Mouse (Mus musculus) C2C12 (cell line): ENCODE data around the gene Zfp451. TPM values are rescaled to one million over a fixed set of nuclear protein-coding genes. Genes with fewer than 3 reads are reported as not detected.

Source experiments
- H3K27me3 ChIP-seq: one replicate; pipeline ENCODE4 v1.6.1; 2011; ENCODE audit not compliant: control insufficient read depth, insufficient read depth, insufficient read length
- H3K36me3 ChIP-seq: one replicate; pipeline ENCODE4 v1.6.1; 2011; ENCODE audit not compliant: control insufficient read depth, insufficient read depth
- H3K4me3 ChIP-seq: one replicate; pipeline ENCODE4 v1.5.1; 2011; ENCODE audit warnings: mild to moderate bottlenecking, control low read depth; ENCODE audit not compliant: poor library complexity, insufficient read depth, severe bottlenecking
- H3K79me2 ChIP-seq: one replicate; pipeline ENCODE4 v1.6.1; 2011; ENCODE audit not compliant: control insufficient read depth, insufficient read depth
- H3K79me3 ChIP-seq: one replicate; pipeline ENCODE4 v1.6.1; 2011; ENCODE audit warnings: low read depth, control low read depth
- H3ac ChIP-seq: one replicate; pipeline ENCODE3; 2011; ENCODE audit warnings: low read depth; ENCODE audit not compliant: control insufficient read depth, insufficient read length
- CEBPB ChIP-seq: IDR thresholded peaks from one replicate; pipeline ENCODE4 v1.6.1; 2011; ENCODE audit warnings: low read depth, mild to moderate bottlenecking, control low read depth, moderate library complexity
- CTCF ChIP-seq: IDR thresholded peaks from one replicate; pipeline ENCODE4 v1.5.1; 2011; ENCODE audit not compliant: control insufficient read depth, insufficient read depth, insufficient read length
- FOSL1 ChIP-seq: IDR thresholded peaks from one replicate; pipeline ENCODE4 v1.8.0; 2011; ENCODE audit warnings: mild to moderate bottlenecking, low read length; ENCODE audit not compliant: poor library complexity, insufficient read depth, severe bottlenecking
- MAX ChIP-seq: IDR thresholded peaks from one replicate; pipeline ENCODE4 v1.6.1; 2011; ENCODE audit warnings: mild to moderate bottlenecking, control low read depth
- MYOD1 ChIP-seq: IDR thresholded peaks from one replicate; pipeline ENCODE4 v1.6.1; 2011; ENCODE audit warnings: low read depth; ENCODE audit not compliant: control insufficient read depth, insufficient read length
- MYOG ChIP-seq: IDR thresholded peaks from one replicate; pipeline ENCODE4 v1.6.1; 2011; ENCODE audit not compliant: control insufficient read depth, insufficient read length; ENCODE audit errors: extremely low read depth
- USF1 ChIP-seq: IDR thresholded peaks from one replicate; pipeline ENCODE4 v1.6.1; 2011; ENCODE audit warnings: low read depth, mild to moderate bottlenecking, control low read depth, moderate library complexity
- polyA plus RNA-seq: library from polyadenylated mRNA; unstranded; fragments of >200 nt; fragmentation: generic; extraction: Trizol; gene quantifications from one replicate; pipeline ENCODE4 v1.2.1, GENCODE M21; 2012; ENCODE audit warnings: missing spikeins

Zfp451 gene
- polyA plus RNA-seq, 1 experiment = 5.3 TPM

- TF ChIP-seq FOSL1 (no peak), USF1 (no peak), MYOG (no peak), MAX (no peak), MYOD1 (no peak), CTCF (no peak)
- H3ac ChIP-seq = no peak overlapping the region
- no peaks in the 10 kb centered on the region for H3K79me2 ChIP-seq
- H3K27me3 ChIP-seq = no peaks in the 10 kb centered on the region
- no peak overlapping the region for H3K4me3 ChIP-seq
- H3K79me3 ChIP-seq = no peaks in the 10 kb centered on the region
- peaks cover 50% of the 10 kb centered on the region for H3K36me3 ChIP-seq
Measured at GRCm38 (mm10) chr1:33776175-33776611, 38.2 kb downstream of the Zfp451 start.

GRCm38 (mm10) chr1:33772106-33772505 lies 42.3 kb downstream of the Zfp451 start:
- TF ChIP-seq USF1 = no peak
- no peak for TF ChIP-seq MYOD1
- no peak for TF ChIP-seq FOSL1
- TF ChIP-seq CEBPB = no peak
- TF ChIP-seq MYOG = no peak
- no peak for TF ChIP-seq MAX
- no peak for TF ChIP-seq CTCF
- peaks cover 44% of the 10 kb centered on the region for H3K36me3 ChIP-seq

GRCm38 (mm10) chr1:33771621-33772020 lies 42.8 kb downstream of the Zfp451 start:
- no peak for TF ChIP-seq USF1
- no peaks in the 10 kb centered on the region for H3K27me3 ChIP-seq
- H3K36me3 ChIP-seq = peaks cover 43% of the 10 kb centered on the region
- no peak overlapping the region for H3K4me3 ChIP-seq
- H3ac ChIP-seq = no peak overlapping the region
- H3K79me2 ChIP-seq = no peaks in the 10 kb centered on the region
- no peaks in the 10 kb centered on the region for H3K79me3 ChIP-seq

More at GRCm38 (mm10) chr1:33772106-33772505, 42.3 kb downstream of the Zfp451 start:
- Histone ChIP-seq H3K79me2 (no peaks in the 10 kb centered on the region), H3K27me3 (no peaks in the 10 kb centered on the region), H3ac (no peak overlapping the region), H3K4me3 (no peak overlapping the region), H3K79me3 (no peaks in the 10 kb centered on the region)

GRCm38 (mm10) chr1:33768827-33769226 lies 45.6 kb downstream of the Zfp451 start:
- no peak overlapping the region for H3ac ChIP-seq
- H3K79me2 ChIP-seq = no peaks in the 10 kb centered on the region
- peaks cover 29% of the 10 kb centered on the region for H3K36me3 ChIP-seq
- no peak overlapping the region for H3K4me3 ChIP-seq
- H3K79me3 ChIP-seq = no peaks in the 10 kb centered on the region
- no peaks in the 10 kb centered on the region for H3K27me3 ChIP-seq
- TF ChIP-seq MAX (no peak), USF1 (no peak), CEBPB (no peak), CTCF (no peak), FOSL1 (no peak), MYOG (no peak), MYOD1 (no peak)

- peaks cover 29% of the 10 kb centered on the region for H3K36me3 ChIP-seq
- no peak overlapping the region for H3K4me3 ChIP-seq
Measured at GRCm38 (mm10) chr1:33768091-33768787, 46.2 kb downstream of the Zfp451 start.

More at GRCm38 (mm10) chr1:33768091-33768787, 46.2 kb downstream of the Zfp451 start:
- H3ac ChIP-seq = no peak overlapping the region
- H3K79me2 ChIP-seq = no peaks in the 10 kb centered on the region
- TF ChIP-seq FOSL1 = no peak
- TF ChIP-seq USF1 = no peak
- no peak for TF ChIP-seq CEBPB
- no peak for TF ChIP-seq MYOG
- TF ChIP-seq CTCF = no peak
- no peak for TF ChIP-seq MYOD1
- TF ChIP-seq MAX = no peak
- H3K79me3 ChIP-seq = no peaks in the 10 kb centered on the region
- H3K27me3 ChIP-seq = no peaks in the 10 kb centered on the region
